Mouse (Mus musculus) liver, adult 2 months (tissue): ENCODE data around the gene Hcls1.

Experiments
- CTCF ChIP-seq: fragments of 200-500 bp; IDR thresholded peaks from 2 replicates; pipeline ENCODE4 v1.5.1; 2011; ENCODE audit warnings: low read depth, low read length, control low read depth
- POLR2A ChIP-seq: fragments of 200-500 bp; IDR thresholded peaks from 2 replicates; pipeline ENCODE4 v1.6.1; 2011; ENCODE audit warnings: low read length, control low read depth; ENCODE audit not compliant: insufficient read depth; ENCODE audit errors: extremely low read depth

- no peak for TF ChIP-seq CTCF
- no peak for TF ChIP-seq POLR2A
Observed at GRCm38 (mm10) chr16:36963415-36963814, 28.6 kb downstream of the Hcls1 start.
